Mouse (Mus musculus): ENCODE data around the gene Snx4.
A peak's percentile ranks its signal among the peaks of the same experiment; 100 is the strongest.

Snx4 gene

GRCm38 (mm10) chr16:33271824-33272223 is 20.6 kb downstream of the Snx4 start:
- DNase-seq (ENCODE audit: low spot score): no peak

- DNase-seq (ENCODE audit: low spot score): no peak
Observed at GRCm38 (mm10) chr16:33283079-33283478, 31.8 kb downstream of the Snx4 start.

GRCm38 (mm10) chr16:33288536-33288935 is 37.3 kb downstream of the Snx4 start:
- DNase-seq (ENCODE audit: low spot score): no peak

- DNase-seq (ENCODE audit: low spot score): no peak
Observed at GRCm38 (mm10) chr16:33289981-33290380, 38.7 kb downstream of the Snx4 start.

- DNase-seq (ENCODE audit: low spot score): no peak
Observed at GRCm38 (mm10) chr16:33292241-33292640, 41.0 kb downstream of the Snx4 start.

DNA sequence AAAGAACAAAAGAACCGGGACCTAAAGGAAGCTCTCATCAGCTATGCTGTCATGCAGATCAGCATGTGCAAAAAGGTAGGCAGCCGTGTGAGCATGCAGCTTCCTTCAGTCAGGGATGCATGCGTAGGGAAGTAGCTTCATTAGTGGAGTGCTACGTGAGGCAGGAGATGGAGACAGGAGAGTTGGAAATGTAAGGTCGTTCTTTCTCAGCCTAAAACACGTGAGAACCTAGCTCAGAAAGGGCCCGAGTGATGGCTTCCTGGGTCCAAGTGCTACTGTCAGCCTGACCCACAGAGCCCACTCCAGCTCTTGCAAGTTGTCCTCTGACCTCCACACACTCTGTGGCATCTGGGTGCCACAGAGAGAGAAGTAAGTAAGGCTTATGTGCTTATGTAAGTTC is 43.4 kb downstream of the Snx4 start:
- no peak for DNase-seq (ENCODE audit: low spot score)

DNA sequence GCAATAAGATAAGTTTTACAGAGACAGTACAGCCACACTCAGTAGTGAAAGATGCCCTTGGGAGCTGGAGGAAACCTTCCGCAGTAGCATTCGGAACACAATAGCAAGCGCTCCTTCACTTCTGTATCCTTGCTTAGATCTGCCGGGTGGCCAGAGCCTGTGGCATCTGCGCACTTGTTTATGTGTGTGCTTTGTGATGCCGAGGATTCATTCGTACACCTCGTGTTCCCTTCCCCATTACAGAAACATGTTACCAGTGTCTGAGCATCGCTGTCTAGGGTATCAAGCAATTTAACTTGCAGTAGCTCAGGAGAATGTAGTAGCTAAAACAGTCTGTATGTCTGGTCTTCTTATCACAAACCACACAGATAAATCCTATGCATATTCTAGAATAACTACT is 44.1 kb downstream of the Snx4 start:
- DNase-seq (ENCODE audit: low spot score): no peak

DNA sequence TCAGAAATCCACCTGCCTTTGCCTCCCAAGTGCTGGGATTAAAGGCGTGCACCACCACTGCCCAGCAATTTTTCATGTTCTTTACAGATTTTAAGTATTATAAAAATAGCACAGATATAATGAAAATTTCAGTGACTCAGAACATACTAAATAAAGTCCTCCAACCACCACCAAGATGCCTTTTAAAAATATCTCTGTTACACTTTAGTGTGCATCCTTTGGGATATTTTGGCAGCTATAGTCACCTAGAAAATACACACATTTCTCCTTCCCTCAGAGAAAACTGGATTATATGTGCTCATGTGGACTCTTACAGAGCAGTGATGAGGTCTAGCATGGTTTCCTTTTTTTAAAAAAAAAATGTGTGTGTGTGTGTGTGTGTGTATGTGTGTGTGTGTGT is 46.3 kb downstream of the Snx4 start:
- no peak for DNase-seq (ENCODE audit: low spot score)

- DNase-seq (ENCODE audit: low spot score): peak; percentile 54
Observed at GRCm38 (mm10) chr16:33306633-33307070, 55.4 kb downstream of the Snx4 start.

- no peak for DNase-seq (ENCODE audit: low spot score)
Observed at GRCm38 (mm10) chr16:33307761-33308160, 56.5 kb downstream of the Snx4 start.

DNA sequence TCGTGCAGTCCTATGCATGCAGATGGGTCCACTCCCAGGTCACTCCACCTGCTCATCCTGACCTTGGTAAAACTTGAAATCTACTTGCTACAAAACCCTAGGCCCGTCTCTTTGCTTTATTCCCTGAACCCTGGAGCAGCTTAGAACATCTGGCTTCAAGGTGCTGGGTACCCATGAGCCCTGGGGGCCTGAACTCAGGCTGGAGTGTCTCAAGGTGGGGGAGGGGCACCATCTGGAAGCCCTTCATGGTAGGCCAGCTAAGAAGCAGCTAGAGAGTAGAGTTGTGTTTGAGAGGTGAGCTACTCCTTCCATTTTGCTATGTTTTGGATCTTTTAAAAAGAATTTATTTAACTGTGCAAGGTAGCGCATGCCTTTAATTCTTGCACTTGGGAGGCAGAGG is 57.8 kb downstream of the Snx4 start:
- DNase-seq (ENCODE audit: low spot score): no peak

GRCm38 (mm10) chr16:33315611-33316010 is 64.4 kb downstream of the Snx4 start:
- no peak for DNase-seq (ENCODE audit: low spot score)

- DNase-seq (ENCODE audit: low spot score): no peak
Observed at GRCm38 (mm10) chr16:33317646-33318045, 66.4 kb downstream of the Snx4 start.

DNA sequence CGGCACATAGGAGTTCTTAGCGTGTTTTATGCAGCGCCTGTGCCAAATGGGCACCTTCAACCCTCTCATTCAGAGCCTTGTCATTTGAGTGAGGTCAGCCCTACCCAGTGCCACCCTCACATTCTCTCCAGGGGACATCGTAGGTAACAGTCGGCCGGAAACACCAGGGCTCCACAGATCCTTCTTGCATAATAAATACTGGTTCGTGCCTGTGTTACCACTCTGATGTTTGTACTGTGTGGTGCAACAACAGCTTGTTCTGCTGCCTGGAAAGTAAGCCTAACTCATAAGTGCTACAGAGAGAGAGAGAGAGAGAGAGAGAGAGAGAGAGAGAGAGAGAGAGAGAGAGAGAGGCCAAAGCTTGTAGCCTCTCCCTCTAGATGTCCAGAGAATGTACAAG is 66.8 kb downstream of the Snx4 start:
- no peak for DNase-seq (ENCODE audit: low spot score)

DNA sequence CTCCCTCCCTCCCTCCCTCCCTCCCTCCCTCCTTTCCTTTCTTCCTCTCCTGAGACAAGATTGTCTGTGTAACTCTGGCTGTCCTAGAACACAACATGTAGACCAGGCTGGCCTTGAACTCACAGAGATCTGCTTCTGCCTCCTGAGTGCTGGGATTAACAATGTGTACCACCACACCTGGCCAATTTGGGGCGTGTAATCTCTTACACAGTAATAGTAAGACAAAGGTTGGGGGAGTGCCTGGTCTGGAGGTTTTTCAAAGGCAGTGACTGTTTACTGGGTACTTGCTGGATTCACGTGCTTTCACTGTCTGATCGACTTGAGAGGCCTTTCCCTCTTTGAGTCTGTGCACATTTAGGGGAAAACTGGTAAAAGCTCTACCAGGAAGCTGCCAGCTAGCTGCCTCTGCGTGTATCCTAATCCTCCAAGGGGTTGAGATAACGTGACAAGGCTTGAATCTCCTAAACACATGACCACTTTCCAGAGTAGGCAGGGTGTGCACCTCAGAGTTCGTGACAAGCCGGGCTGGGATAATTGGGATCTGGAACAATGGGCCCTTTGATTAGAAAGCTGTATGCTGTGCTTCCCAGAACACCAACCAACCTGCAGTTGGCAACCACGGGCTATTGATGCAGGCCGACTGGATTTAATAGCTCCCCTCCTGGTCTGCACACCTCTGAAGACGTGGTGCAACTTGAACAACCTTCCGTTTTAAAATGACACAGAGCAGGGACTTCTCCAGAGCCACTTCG is 74.6 kb downstream of the Snx4 start:
- no peak for DNase-seq (ENCODE audit: low spot score)

DNA sequence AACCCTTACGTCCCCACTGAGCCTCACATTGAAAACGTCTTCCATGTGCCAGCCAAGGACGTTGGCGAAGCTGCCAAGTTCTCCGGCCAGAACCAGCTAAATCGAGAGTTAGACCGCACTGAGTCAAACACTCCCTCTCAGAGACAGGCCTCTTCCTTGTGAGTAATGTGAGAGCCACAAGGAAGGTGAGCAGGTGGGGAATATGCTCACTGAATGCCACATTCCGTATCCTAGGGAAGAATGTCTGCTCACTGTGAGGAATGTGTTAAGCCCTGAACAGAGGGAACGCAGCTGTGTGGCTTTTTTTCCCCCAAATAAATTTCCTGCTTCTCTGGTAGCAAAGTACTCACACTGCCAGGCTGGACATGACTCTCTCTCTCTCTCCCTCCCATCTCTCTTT is 75.3 kb downstream of the Snx4 start:
- no peak for DNase-seq (ENCODE audit: low spot score)

GRCm38 (mm10) chr16:33327101-33327500 is 75.9 kb downstream of the Snx4 start:
- DNase-seq (ENCODE audit: low spot score): no peak

DNA sequence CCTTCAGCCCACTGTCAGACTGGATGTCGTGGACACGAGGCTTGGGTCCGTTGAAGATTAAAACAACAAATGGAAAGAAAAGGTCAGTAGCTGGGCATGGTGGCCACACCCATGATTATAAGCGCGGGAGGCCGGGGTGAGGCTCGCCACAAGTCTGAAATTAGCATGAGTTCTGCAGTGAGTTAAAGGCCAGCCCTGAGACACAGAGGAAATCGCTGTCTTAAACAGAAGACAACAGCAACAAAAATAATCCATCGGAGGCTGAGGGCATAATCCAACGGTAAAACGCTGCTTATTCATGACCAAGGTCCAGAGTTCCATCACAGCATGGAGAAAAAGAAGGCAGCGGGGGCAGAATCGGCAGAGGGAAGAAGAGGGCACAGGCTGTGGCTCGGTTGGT is 81.8 kb downstream of the Snx4 start:
- no peak for DNase-seq (ENCODE audit: low spot score)

GRCm38 (mm10) chr16:33337177-33337576 is 85.9 kb downstream of the Snx4 start:
- peak; percentile 35 for DNase-seq (ENCODE audit: low spot score)

GRCm38 (mm10) chr16:33337681-33338080 is 86.4 kb downstream of the Snx4 start:
- DNase-seq (ENCODE audit: low spot score): no peak

DNA sequence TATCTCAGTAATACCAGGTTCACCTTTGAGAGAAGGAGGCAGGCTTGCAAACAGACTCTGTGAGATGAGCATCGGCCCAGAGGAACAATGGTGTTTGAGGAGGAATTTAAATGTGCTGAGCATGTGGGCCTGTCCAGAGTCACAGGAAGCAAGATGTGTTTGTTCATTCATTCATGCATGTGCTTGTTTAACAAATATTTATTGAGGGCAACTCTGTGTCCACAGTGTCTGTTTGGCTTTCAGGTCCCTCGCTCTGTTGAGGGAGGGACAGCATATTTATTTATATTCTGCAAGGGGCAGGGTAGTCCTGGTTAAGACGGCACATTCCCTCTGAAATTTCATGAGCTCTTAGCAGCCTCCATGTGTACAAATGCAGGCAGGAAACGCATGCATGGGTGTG is 87.2 kb downstream of the Snx4 start:
- DNase-seq (ENCODE audit: low spot score): no peak

GRCm38 (mm10) chr16:33339476-33339875 is 88.2 kb downstream of the Snx4 start:
- DNase-seq (ENCODE audit: low spot score): no peak

GRCm38 (mm10) chr16:33342356-33342755 is 91.1 kb downstream of the Snx4 start:
- DNase-seq (ENCODE audit: low spot score): no peak

- DNase-seq (ENCODE audit: low spot score): no peak
Observed at GRCm38 (mm10) chr16:33343106-33343505, 91.9 kb downstream of the Snx4 start.

Measured in layer of hippocampus, adult 9-10 months (tissue).